In the genomic region with DNA sequence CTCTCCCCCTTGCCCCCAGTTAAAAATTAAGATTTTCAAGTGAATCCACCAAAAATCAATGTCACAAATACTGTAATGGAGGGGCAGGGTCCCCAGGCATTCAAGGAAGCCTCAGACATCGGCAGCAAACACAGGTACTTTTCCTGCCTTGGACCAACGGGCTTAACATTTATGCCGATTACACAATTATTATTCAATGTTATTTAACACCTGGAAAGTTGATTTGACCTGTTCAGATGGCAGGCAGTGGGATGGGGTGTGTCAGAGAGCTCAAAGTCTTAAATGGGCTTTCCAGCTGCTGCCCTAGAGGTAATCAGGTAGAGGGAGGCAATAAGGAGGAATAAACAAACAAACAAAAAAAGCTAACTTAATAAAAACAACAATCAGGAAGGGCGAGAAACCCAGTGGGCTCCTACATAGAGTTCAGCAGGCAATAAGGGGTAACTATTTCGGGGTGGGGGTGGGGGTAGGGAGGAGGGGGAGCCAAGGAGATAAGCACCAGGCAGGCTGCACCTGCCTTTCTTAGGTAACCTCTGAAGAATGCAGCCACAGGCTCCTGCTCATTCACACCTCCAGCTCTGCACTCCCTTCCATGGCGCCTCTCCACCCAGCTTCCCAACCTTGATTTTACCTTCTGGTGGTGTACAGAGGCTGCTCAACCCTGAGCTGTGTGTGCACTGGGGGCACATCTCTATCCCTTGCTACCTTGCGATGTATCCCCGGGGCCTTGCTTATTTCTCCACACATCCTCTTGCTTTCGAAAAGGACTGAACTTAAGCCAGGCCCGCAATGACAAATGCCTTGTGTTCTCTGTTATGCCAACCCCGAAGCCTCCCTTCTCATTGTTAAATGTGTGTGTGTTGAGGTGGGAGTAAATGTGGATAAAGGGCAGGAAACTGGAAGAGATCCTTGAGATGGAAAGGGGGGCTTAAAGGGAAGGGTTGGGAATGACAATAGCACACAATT, we compare ENCODE assay signal across 18 mouse cellular contexts.
DNase-seq lines count a peak whose midpoint lies in the region; ATAC-seq and TF ChIP-seq lines count a peak whose summit lies in the region.
"Had no signal": no experiment of that assay in that cellular context is flagged by ENCODE, and none has a peak within 500 bp of the region (broad histone marks: within the 10 kb centered on the region; RNA-seq: fewer than 3 reads in every experiment).

No protein-coding gene starts in this region.

- no peak overlapping the region for H3K9ac ChIP-seq in lung, embryonic 14.5 days
- no peak overlapping the region for H3K9ac ChIP-seq in lung, postnatal 0 days (replicated peaks; ENCODE audit: low read depth)
- H3K9ac ChIP-seq in intestine, embryonic 14.5 days (ENCODE audit: low read length), result no peak overlapping the region
- no peak overlapping the region for H3K9ac ChIP-seq in stomach, embryonic 14.5 days (replicated peaks; ENCODE audit: low read depth, low read length)
- H3K9ac ChIP-seq: heart, embryonic 15.5 days; limb, embryonic 15.5 days had no signal

- no peaks in the 10 kb centered on the region for H3K9me3 ChIP-seq in lung, embryonic 14.5 days (ENCODE audit: low read depth, low read length)
- no peaks in the 10 kb centered on the region for H3K9me3 ChIP-seq in lung, postnatal 0 days (ENCODE audit: low read length)
- no peaks in the 10 kb centered on the region for H3K9me3 ChIP-seq in intestine, embryonic 14.5 days (ENCODE audit: control insufficient read depth, low read length)
- no peaks in the 10 kb centered on the region for H3K9me3 ChIP-seq in stomach, embryonic 14.5 days (ENCODE audit: control insufficient read depth, low read depth, low read length)
- H3K9me3 ChIP-seq: heart, embryonic 15.5 days; limb, embryonic 15.5 days had no signal

- no peaks in the 10 kb centered on the region for H3K36me3 ChIP-seq in lung, embryonic 14.5 days (ENCODE audit: insufficient read depth)
- no peaks in the 10 kb centered on the region for H3K36me3 ChIP-seq in lung, postnatal 0 days (ENCODE audit: insufficient read depth, low read length)
- no peaks in the 10 kb centered on the region for H3K36me3 ChIP-seq in intestine, embryonic 14.5 days (ENCODE audit: control insufficient read depth, insufficient read depth, low read length)
- H3K36me3 ChIP-seq in stomach, embryonic 14.5 days (ENCODE audit: control insufficient read depth, insufficient read depth, low read length), result no peaks in the 10 kb centered on the region
- H3K36me3 ChIP-seq: G1E; heart, embryonic 15.5 days; limb, embryonic 15.5 days had no signal

- H3K4me3 ChIP-seq in lung, embryonic 14.5 days (ENCODE audit: low read depth, low read length), result no peak overlapping the region
- no peak overlapping the region for H3K4me3 ChIP-seq in lung, postnatal 0 days (ENCODE audit: low read depth, low read length)
- no peak overlapping the region for H3K4me3 ChIP-seq in intestine, embryonic 14.5 days (ENCODE audit: low read depth, low read length)
- H3K4me3 ChIP-seq in stomach, embryonic 14.5 days (ENCODE audit: low read depth, low read length), result no peak overlapping the region
- H3K4me3 ChIP-seq: heart, embryonic 15.5 days; limb, embryonic 15.5 days had no signal

- WGBS in lung, embryonic 14.5 days, result 45% methylated on average over 11 of the region's 11 CpGs
- WGBS in lung, postnatal 0 days, result 42% methylated on average over 11 of the region's 11 CpGs
- WGBS in intestine, embryonic 14.5 days, result 42% methylated on average over 11 of the region's 11 CpGs
- WGBS in stomach, embryonic 14.5 days, result 47% methylated on average over 11 of the region's 11 CpGs

- H3K4me1 ChIP-seq in lung, embryonic 14.5 days (ENCODE audit: insufficient read depth), result peaks cover 8% of the 10 kb centered on the region
- peaks cover 12% of the 10 kb centered on the region; the same call in 1 of the 2 replicates for H3K4me1 ChIP-seq in lung, postnatal 0 days (ENCODE audit: insufficient read depth, low read depth, low read length)
- H3K4me1 ChIP-seq in intestine, embryonic 14.5 days (replicated peaks; ENCODE audit: control insufficient read depth, insufficient read depth, low read length), result 0 out of 2 replicates have a peak, but pooled peaks cover 3% of the 10 kb centered on the region
- 0 out of 2 replicates have a peak, but pooled peaks cover 5% of the 10 kb centered on the region for H3K4me1 ChIP-seq in stomach, embryonic 14.5 days (ENCODE audit: control insufficient read depth, insufficient read depth, low read length)

- peak; percentile 51 for ATAC-seq in lung, embryonic 14.5 days (ENCODE audit: insufficient read depth)
- ATAC-seq in lung, postnatal 0 days, result no peak
- ATAC-seq in intestine, embryonic 14.5 days (replicated peaks; ENCODE audit: low FRiP score, low TSS enrichment, low read depth), result 0 out of 2 replicates have a peak, but pooled peaks have one; percentile 42
- ATAC-seq in stomach, embryonic 14.5 days (ENCODE audit: insufficient number of reproducible peaks, insufficient read depth, low FRiP score, low read depth), result 0 out of 2 replicates have a peak, but pooled peaks have one; percentile 38
- ATAC-seq: forebrain, embryonic 16.5 days; midbrain, embryonic 16.5 days had no signal

- no peak overlapping the region for H3K4me2 ChIP-seq in lung, embryonic 14.5 days
- H3K4me2 ChIP-seq in lung, postnatal 0 days (replicated peaks; ENCODE audit: low read depth, low read length), result no peak overlapping the region
- H3K4me2 ChIP-seq in intestine, embryonic 14.5 days (ENCODE audit: low read length), result no peak overlapping the region
- H3K4me2 ChIP-seq in stomach, embryonic 14.5 days (replicated peaks; ENCODE audit: low read depth, low read length), result no peak overlapping the region
- H3K4me2 ChIP-seq: heart, embryonic 15.5 days; limb, embryonic 15.5 days had no signal

- no peaks in the 10 kb centered on the region for H3K27me3 ChIP-seq in lung, embryonic 14.5 days (ENCODE audit: insufficient read depth, low read length)
- no peaks in the 10 kb centered on the region for H3K27me3 ChIP-seq in lung, postnatal 0 days (replicated peaks; ENCODE audit: insufficient read depth, low read length)
- H3K27me3 ChIP-seq in intestine, embryonic 14.5 days (replicated peaks; ENCODE audit: control insufficient read depth, insufficient read depth, low read length), result no peaks in the 10 kb centered on the region
- H3K27me3 ChIP-seq in stomach, embryonic 14.5 days (ENCODE audit: control insufficient read depth, insufficient read depth, low read length), result no peaks in the 10 kb centered on the region
- H3K27me3 ChIP-seq: heart, embryonic 15.5 days had no signal

- TF ChIP-seq EP300 in lung, postnatal 0 days (IDR thresholded peaks at IDR 0.05), result no peak

- no peak for DNase-seq in lung, embryonic 14.5 days
- no peak for DNase-seq in lung, postnatal 0 days (ENCODE audit: low spot score)
- DNase-seq in ES-CJ7 (ENCODE audit: low read depth, low spot score), result peak; percentile 39
- peak; percentile 58 for DNase-seq in intestine, embryonic 14.5 days (ENCODE audit: low spot score)
- no peak for DNase-seq in kidney, postnatal 25 days
- DNase-seq in cerebellum, adult 18-20 months, result no peak
- DNase-seq: adrenal gland, adult 8-10 months; B cell, adult 2 months; cerebellum, adult 11-12 months; cerebellum, postnatal 36 days; kidney, adult 11 months; kidney, postnatal 14 days had no signal

- peak overlapping the region; percentile 4 for H3K27ac ChIP-seq in lung, embryonic 14.5 days (ENCODE audit: low read depth)
- H3K27ac ChIP-seq in lung, postnatal 0 days (ENCODE audit: low read length), result no peak overlapping the region
- H3K27ac ChIP-seq in intestine, embryonic 14.5 days (ENCODE audit: low read depth), result no peak overlapping the region
- H3K27ac ChIP-seq in stomach, embryonic 14.5 days (ENCODE audit: low read length), result no peak overlapping the region
- H3K27ac ChIP-seq: heart, embryonic 15.5 days; limb, embryonic 15.5 days had no signal

- no peak for TF ChIP-seq CTCF in lung, embryonic 14.5 days (IDR thresholded peaks at IDR 0.05; ENCODE audit: low read depth)
- TF ChIP-seq CTCF in lung, postnatal 0 days (IDR thresholded peaks at IDR 0.05), result no peak

Comparison
In these comparisons a context has a peak if more than half of its experiments do, and no peak if none do; other contexts are left out.
1. DNase-seq: peak in ES-CJ7 (single experiment) and intestine, embryonic 14.5 days (single experiment); none in lung, embryonic 14.5 days (single experiment), lung, postnatal 0 days (single experiment), kidney, postnatal 25 days (0 of 2) and cerebellum, adult 18-20 months (0 of 2).